Mouse (Mus musculus) heart, embryonic 12.5 days (tissue): ENCODE measurements at regions not wholly inside any gene's neighbourhood (a gene's known extent, or its start where the extent isn't known, plus 50 kb on each side); places are given as distances from the start of the nearest gene placed in this dataset.

Experiments used
- ATAC-seq: fragments of 200-750 bp; cut with Nextera tagmentation; 2 replicates; pipeline ENCODE4 v1.8.0; 2017; ENCODE audit warnings: moderate TSS enrichment, moderate library complexity; ENCODE audit not compliant: insufficient number of reproducible peaks, low FRiP score
- H3K27ac ChIP-seq: fragments of 300-500 bp; sonication (generic); 2 replicates; pipeline ENCODE4 v1.5.1; 2016; ENCODE audit warnings: mild to moderate bottlenecking, moderate library complexity; ENCODE audit not compliant: poor library complexity, severe bottlenecking
- H3K27me3 ChIP-seq: fragments of 300-500 bp; sonication (generic); replicated peaks from 2 replicates; pipeline ENCODE4 v1.6.1; 2016; ENCODE audit warnings: mild to moderate bottlenecking, moderate library complexity
- H3K36me3 ChIP-seq: fragments of 300-500 bp; sonication (generic); 2 replicates; pipeline ENCODE4 v1.6.1; 2016; ENCODE audit warnings: mild to moderate bottlenecking, moderate library complexity
- H3K4me1 ChIP-seq: fragments of 300-500 bp; sonication (generic); replicated peaks from 2 replicates; pipeline ENCODE4 v1.6.1; 2016; ENCODE audit warnings: mild to moderate bottlenecking
- H3K4me2 ChIP-seq: fragments of 300-500 bp; sonication (generic); 2 replicates; pipeline ENCODE4 v1.6.1; 2016; ENCODE audit warnings: mild to moderate bottlenecking, moderate library complexity
- H3K4me3 ChIP-seq: fragments of 300-500 bp; sonication (generic); 2 replicates; pipeline ENCODE4 v1.5.1; 2016; ENCODE audit warnings: mild to moderate bottlenecking
- H3K9ac ChIP-seq: fragments of 300-500 bp; sonication (generic); 2 replicates; pipeline ENCODE4 v1.6.1; 2016; ENCODE audit warnings: mild to moderate bottlenecking, moderate library complexity
- H3K9me3 ChIP-seq: fragments of 300-500 bp; sonication (generic); replicated peaks from 2 replicates; pipeline ENCODE4 v1.6.1; 2016; ENCODE audit warnings: mild to moderate bottlenecking, moderate library complexity
- WGBS: fragments of 180-500 bp; shearing (Covaris S2); methylation state at CpG from one replicate; pipeline ENCODE4 v1.1.7; 2016; 5-methylcytosine and 5-hydroxymethylcytosine counted together

DNA sequence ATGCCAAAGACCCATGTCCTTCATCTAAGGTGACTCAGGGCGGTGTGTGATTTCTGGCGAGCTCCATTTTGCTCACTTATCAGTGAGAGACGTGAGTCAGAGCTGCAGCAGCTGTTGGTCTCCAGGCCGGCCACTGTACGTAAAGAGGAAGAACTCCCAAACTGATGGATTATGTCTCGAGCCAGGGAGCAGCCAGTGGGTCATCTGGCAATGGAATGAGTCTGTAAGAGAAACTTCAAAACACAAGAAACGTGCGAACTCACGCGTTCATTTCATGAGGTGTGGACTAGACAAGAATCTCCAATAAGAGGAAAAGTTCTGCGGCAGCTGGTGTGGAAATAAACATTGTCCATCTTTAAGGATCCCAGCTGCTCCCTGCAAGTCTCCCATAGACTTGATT, 170.4 kb downstream of the Cand1 start:
- no peak overlapping the region for H3K27ac ChIP-seq
- no peak overlapping the region for H3K4me2 ChIP-seq
- peaks cover 13% of the 10 kb centered on the region for H3K4me1 ChIP-seq
- H3K27me3 ChIP-seq, result no peaks in the 10 kb centered on the region
- H3K36me3 ChIP-seq, result no peaks in the 10 kb centered on the region
- ATAC-seq, result no peak
- no peaks in the 10 kb centered on the region for H3K9me3 ChIP-seq
- 45% methylated on average over 11 of the region's 11 CpGs for WGBS
- H3K4me3 ChIP-seq, result no peak overlapping the region
- H3K9ac ChIP-seq, result no peak overlapping the region

GRCm38 (mm10) chr10:119067838-119068237, 172.0 kb downstream of the Cand1 start:
- peaks cover 28% of the 10 kb centered on the region for H3K4me1 ChIP-seq
- H3K4me2 ChIP-seq, result no peak overlapping the region
- H3K9me3 ChIP-seq, result no peaks in the 10 kb centered on the region
- no peak overlapping the region for H3K4me3 ChIP-seq
- H3K27me3 ChIP-seq, result no peaks in the 10 kb centered on the region
- no peak overlapping the region for H3K9ac ChIP-seq
- no peak for ATAC-seq
- H3K27ac ChIP-seq, result no peak overlapping the region
- H3K36me3 ChIP-seq, result no peaks in the 10 kb centered on the region
- 77% methylated on average over 6 of the region's 6 CpGs for WGBS

DNA sequence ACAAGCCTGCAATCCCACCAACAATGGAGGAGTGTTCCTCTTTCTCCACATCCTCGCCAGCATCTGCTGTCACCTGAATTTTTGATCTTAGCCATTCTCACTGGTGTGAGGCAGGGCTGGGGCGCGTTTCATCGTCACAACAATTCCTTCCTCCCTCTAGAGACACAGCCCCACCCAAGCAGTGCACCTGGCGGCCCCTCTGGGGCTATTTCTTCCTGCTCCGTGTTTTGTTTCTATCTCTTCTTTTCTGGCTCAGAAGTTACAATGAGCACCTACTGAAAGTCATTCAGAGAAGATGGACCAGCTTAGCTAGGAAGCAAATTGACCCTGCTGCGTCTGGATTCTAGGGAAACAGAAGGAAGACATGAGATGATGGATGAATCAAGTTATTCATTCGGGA, 172.5 kb downstream of the Cand1 start:
- WGBS, result 89% methylated on average over 8 of the region's 8 CpGs
- no peak for ATAC-seq
- peaks cover 32% of the 10 kb centered on the region for H3K4me1 ChIP-seq

DNA sequence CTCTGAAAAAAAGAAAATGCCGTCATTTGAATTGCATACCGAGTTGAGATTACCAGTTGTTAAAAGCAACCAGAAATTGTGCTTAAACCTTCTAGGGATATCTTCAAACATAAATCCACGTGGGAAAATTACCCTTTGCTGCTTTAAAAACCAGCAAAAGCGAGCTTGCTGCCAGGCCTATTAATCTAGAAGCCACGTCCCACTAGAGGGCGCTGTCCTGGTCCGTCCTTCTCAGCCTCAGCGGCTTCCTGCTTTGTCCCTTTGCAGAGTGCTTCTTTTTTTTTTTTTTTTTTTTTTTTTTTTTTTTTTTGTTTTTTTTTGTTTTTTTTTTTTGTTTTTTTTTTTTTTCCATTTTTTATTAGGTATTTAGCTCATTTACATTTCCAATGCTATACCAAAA, 173.9 kb downstream of the Cand1 start:
- Histone ChIP-seq H3K27ac (peak overlapping the region; percentile 62), H3K9ac (no peak overlapping the region)
- 20% methylated on average over 8 of the region's 8 CpGs for WGBS

More for the DNA sequence above, 172.5 kb downstream of the Cand1 start:
- no peaks in the 10 kb centered on the region for H3K9me3 ChIP-seq
- no peaks in the 10 kb centered on the region for H3K36me3 ChIP-seq
- no peaks in the 10 kb centered on the region for H3K27me3 ChIP-seq
- no peak overlapping the region for H3K9ac ChIP-seq
- H3K4me3 ChIP-seq, result no peak overlapping the region
- H3K4me2 ChIP-seq, result no peak overlapping the region
- H3K27ac ChIP-seq, result no peak overlapping the region

GRCm38 (mm10) chr10:119065133-119065817, 174.6 kb downstream of the Cand1 start:
- Histone ChIP-seq H3K9ac (no peak overlapping the region), H3K27ac (peak overlapping the region; percentile 62)

More for the DNA sequence above, 173.9 kb downstream of the Cand1 start:
- H3K36me3 ChIP-seq, result no peaks in the 10 kb centered on the region
- no peak overlapping the region for H3K4me2 ChIP-seq
- no peaks in the 10 kb centered on the region for H3K9me3 ChIP-seq
- no peak for ATAC-seq
- H3K27me3 ChIP-seq, result no peaks in the 10 kb centered on the region
- peaks cover 38% of the 10 kb centered on the region for H3K4me1 ChIP-seq
- H3K4me3 ChIP-seq, result no peak overlapping the region

GRCm38 (mm10) chr10:119064218-119064617, 175.6 kb downstream of the Cand1 start:
- Histone ChIP-seq H3K27me3 (no peaks in the 10 kb centered on the region), H3K4me2 (no peak overlapping the region), H3K4me1 (peaks cover 38% of the 10 kb centered on the region), H3K4me3 (no peak overlapping the region), H3K36me3 (no peaks in the 10 kb centered on the region), H3K9ac (no peak overlapping the region), H3K27ac (no peak overlapping the region), H3K9me3 (no peaks in the 10 kb centered on the region)
- ATAC-seq, result no peak
- WGBS, result 66% methylated on average over 12 of the region's 12 CpGs

More at GRCm38 (mm10) chr10:119065133-119065817, 174.6 kb downstream of the Cand1 start:
- H3K27me3 ChIP-seq, result no peaks in the 10 kb centered on the region
- H3K4me3 ChIP-seq, result no peak overlapping the region
- ATAC-seq, result peak; percentile 96
- no peaks in the 10 kb centered on the region for H3K9me3 ChIP-seq
- peak overlapping the region; percentile 43 for H3K4me2 ChIP-seq
- no peaks in the 10 kb centered on the region for H3K36me3 ChIP-seq
- H3K4me1 ChIP-seq, result peaks cover 38% of the 10 kb centered on the region
- 37% methylated on average over 23 of the region's 23 CpGs for WGBS

DNA sequence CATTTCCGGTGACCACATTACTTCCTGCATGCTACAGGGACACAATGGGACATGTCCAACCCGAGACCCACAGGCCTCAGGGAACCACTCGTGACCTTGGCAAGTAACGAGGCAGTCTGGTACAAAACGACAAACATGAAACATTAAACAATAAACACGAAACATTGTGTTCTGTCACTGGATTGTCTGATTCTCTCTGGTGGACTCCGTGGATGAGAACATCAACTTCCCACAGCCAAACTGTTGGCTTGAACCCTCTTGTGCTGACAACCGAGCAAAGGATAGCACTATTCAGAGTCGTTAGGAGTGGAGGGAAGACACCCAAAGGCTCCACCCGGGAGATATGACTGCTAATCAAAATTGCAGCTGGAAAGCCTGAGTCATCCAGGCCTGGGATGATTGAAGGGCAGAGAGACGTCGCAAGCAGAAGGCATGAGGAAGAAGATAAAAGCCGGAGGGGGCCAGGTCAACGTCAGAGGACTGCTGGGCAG, 176.6 kb downstream of the Cand1 start:
- peak; percentile 65 for ATAC-seq

GRCm38 (mm10) chr10:119061958-119062599, 177.8 kb downstream of the Cand1 start:
- no peak overlapping the region for H3K27ac ChIP-seq
- WGBS, result 66% methylated on average over 13 of the region's 13 CpGs
- no peak overlapping the region for H3K9ac ChIP-seq
- H3K9me3 ChIP-seq, result no peaks in the 10 kb centered on the region
- ATAC-seq, result no peak
- H3K36me3 ChIP-seq, result no peaks in the 10 kb centered on the region
- H3K4me1 ChIP-seq, result peaks cover 38% of the 10 kb centered on the region
- H3K4me2 ChIP-seq, result no peak overlapping the region
- no peaks in the 10 kb centered on the region for H3K27me3 ChIP-seq
- H3K4me3 ChIP-seq, result no peak overlapping the region

More for the DNA sequence above, 176.6 kb downstream of the Cand1 start:
- Histone ChIP-seq H3K27me3 (no peaks in the 10 kb centered on the region), H3K9me3 (no peaks in the 10 kb centered on the region), H3K4me2 (no peak overlapping the region), H3K9ac (no peak overlapping the region), H3K36me3 (no peaks in the 10 kb centered on the region), H3K27ac (no peak overlapping the region), H3K4me1 (peaks cover 38% of the 10 kb centered on the region), H3K4me3 (no peak overlapping the region)
- WGBS, result 46% methylated on average over 14 of the region's 14 CpGs

GRCm38 (mm10) chr10:119061349-119061850, 178.5 kb downstream of the Cand1 start:
- Histone ChIP-seq H3K36me3 (no peaks in the 10 kb centered on the region), H3K27ac (no peak overlapping the region), H3K27me3 (no peaks in the 10 kb centered on the region), H3K4me3 (no peak overlapping the region), H3K9ac (no peak overlapping the region), H3K4me2 (no peak overlapping the region), H3K4me1 (peaks cover 38% of the 10 kb centered on the region), H3K9me3 (no peaks in the 10 kb centered on the region)
- ATAC-seq, result no peak
- 91% methylated on average over 8 of the region's 8 CpGs for WGBS

- H3K4me2 ChIP-seq, result no peak overlapping the region
- peaks cover 20% of the 10 kb centered on the region for H3K4me1 ChIP-seq
- H3K27me3 ChIP-seq, result no peaks in the 10 kb centered on the region
- H3K9ac ChIP-seq, result no peak overlapping the region
- ATAC-seq, result no peak
- H3K27ac ChIP-seq, result no peak overlapping the region
- no peaks in the 10 kb centered on the region for H3K9me3 ChIP-seq
- WGBS, result 67% methylated on average over 10 of the region's 10 CpGs
- no peaks in the 10 kb centered on the region for H3K36me3 ChIP-seq
- H3K4me3 ChIP-seq, result no peak overlapping the region
Measured at GRCm38 (mm10) chr10:119058493-119059020, 181.3 kb downstream of the Cand1 start.

GRCm38 (mm10) chr10:119055199-119055785, 184.6 kb downstream of the Cand1 start:
- 71% methylated on average over 13 of the region's 13 CpGs for WGBS
- no peaks in the 10 kb centered on the region for H3K9me3 ChIP-seq
- H3K4me3 ChIP-seq, result no peak overlapping the region
- H3K27ac ChIP-seq, result no peak overlapping the region
- no peak overlapping the region for H3K4me2 ChIP-seq
- H3K36me3 ChIP-seq, result no peaks in the 10 kb centered on the region
- H3K27me3 ChIP-seq, result no peaks in the 10 kb centered on the region
- H3K9ac ChIP-seq, result no peak overlapping the region
- no peak for ATAC-seq
- H3K4me1 ChIP-seq, result peaks cover 18% of the 10 kb centered on the region
